Mouse (Mus musculus): ENCODE results near the gene Vmn1r180.

The Vmn1r180 gene

DNA sequence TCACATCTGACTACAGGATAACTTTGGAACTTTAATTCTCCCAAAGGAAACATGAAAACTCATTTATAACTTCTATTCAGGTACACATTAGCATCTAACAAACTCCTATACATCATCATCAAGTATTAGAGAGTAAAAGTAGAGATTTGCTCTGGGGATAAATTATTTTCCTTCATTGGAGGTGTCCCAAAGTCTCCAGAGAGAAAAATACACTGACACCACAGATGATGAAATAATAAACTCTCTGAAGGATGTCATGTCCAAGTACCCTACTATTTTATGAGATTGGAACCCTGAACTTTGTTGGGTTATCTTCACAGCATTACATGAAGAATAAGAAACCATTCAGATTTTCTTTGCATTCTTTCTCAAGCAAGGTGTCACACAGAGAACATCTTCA is at the start of gene Vmn1r180:
Vmn1r180 (plus strand) TSS at position 301 of the 400 bp plus-strand sequence.

GRCm38 (mm10) chr7:23926678-23927077 is 23.8 kb upstream of the Vmn1r180 start, which contains the start of gene Vmn1r179:
Gene Vmn1r179, plus strand, starts transcription at chr7:23926978.
- 49% methylated on average over 2 of the region's 2 CpGs for WGBS

GRCm38 (mm10) chr7:23968044-23968443 is 17.6 kb downstream of the Vmn1r180 start:
- WGBS, result 41% methylated on average over 3 of the region's 3 CpGs

GRCm38 (mm10) chr7:23974315-23974714 is 23.9 kb downstream of the Vmn1r180 start, which contains the start of gene Vmn1r181:
Gene Vmn1r181, plus strand, starts transcription at chr7:23974615.
- WGBS, result 85% methylated on average over 9 of the region's 9 CpGs

- 65% methylated on average over 2 of the region's 2 CpGs for WGBS
These were observed 51.0 kb downstream of the Vmn1r180 start, which contains the start of gene V1rd19 for GRCm38 (mm10) chr7:24001391-24001790. Gene V1rd19, plus strand, starts transcription at chr7:24001691.
